Mouse (Mus musculus) myocyte (in vitro differentiated cells): Measurements from ENCODE around the gene Tdrd3.

ENCODE experiments used
- CEBPB ChIP-seq: IDR thresholded peaks from 2 replicates; pipeline ENCODE4 v1.6.1; 2011; ENCODE audit warnings: mild to moderate bottlenecking, moderate library complexity; ENCODE audit not compliant: poor library complexity, insufficient read depth, severe bottlenecking
- E2F4 ChIP-seq: IDR thresholded peaks from one replicate; pipeline ENCODE4 v1.6.1; 2011; ENCODE audit warnings: mild to moderate bottlenecking, control low read depth, moderate library complexity; ENCODE audit not compliant: insufficient read depth
- MAX ChIP-seq: IDR thresholded peaks from one replicate; pipeline ENCODE4 v1.6.1; 2011; ENCODE audit warnings: low read depth, mild to moderate bottlenecking, control low read depth
- MYOD1 ChIP-seq, 3 experiments: IDR thresholded peaks; one replicate each; pipeline ENCODE4 v1.6.1; 2011; ENCODE audit warnings: control low read depth in 2 of 3, low read depth in 2 of 3, mild to moderate bottlenecking in 2 of 3, moderate library complexity in 1 of 3; ENCODE audit not compliant: insufficient read length in 2 of 3, control insufficient read depth in 1 of 3
- POLR2A ChIP-seq: IDR thresholded peaks from one replicate; pipeline ENCODE4 v1.6.1; 2011; ENCODE audit warnings: low read depth, mild to moderate bottlenecking, control low read depth, moderate library complexity; ENCODE audit not compliant: insufficient read length
- POLR2AphosphoS2 ChIP-seq: IDR thresholded peaks from one replicate; pipeline ENCODE4 v1.6.1; 2011; ENCODE audit warnings: low read depth, control low read depth; ENCODE audit not compliant: insufficient read length
- REST ChIP-seq: IDR thresholded peaks from one replicate; pipeline ENCODE4 v1.6.1; 2011; ENCODE audit warnings: mild to moderate bottlenecking, control low read depth, moderate library complexity; ENCODE audit not compliant: insufficient read depth, insufficient read length
- TCF3 ChIP-seq: IDR thresholded peaks from one replicate; pipeline ENCODE4 v1.6.1; 2011; ENCODE audit warnings: low read depth, control low read depth; ENCODE audit not compliant: insufficient read length
- USF1 ChIP-seq: IDR thresholded peaks from one replicate; pipeline ENCODE4 v1.6.1; 2011; ENCODE audit warnings: low read depth, mild to moderate bottlenecking, control low read depth, moderate library complexity

- TF ChIP-seq CEBPB (no peak), POLR2A (no peak), USF1 (no peak), E2F4 (no peak), MAX (no peak), TCF3 (no peak), POLR2AphosphoS2 (no peak), REST (no peak), MYOD1 (IDR thresholded peaks at IDR 0.05; ENCODE audit: control insufficient read depth in 1 of 3, insufficient read length in 2 of 3, low read depth in 2 of 3) (no peak)
Measured at GRCm38 (mm10) chr14:87472782-87473181, 56.3 kb downstream of the Tdrd3 start.
